Mouse (Mus musculus): ENCODE measurements around the gene Olfr1289. TPM values are rescaled to one million over a fixed set of nuclear protein-coding genes. Genes with fewer than 3 reads are reported as not detected.

Olfr1289 gene
- not detected in 2 replicates for polyA plus RNA-seq (2021; fragmentation: Nextera tagmentation)
- long read RNA-seq, experiment 1 = 0 reads
- long read RNA-seq, experiment 2 = 0 reads

GRCm38 (mm10) chr2:111480519-111480918, at the start of gene Olfr1289:
Olfr1289 (plus strand) TSS chr2:111480819.

GRCm38 (mm10) chr2:111448842-111449241, 31.8 kb upstream of the Olfr1289 start, which contains the start of gene Olfr1287:
Olfr1287 (plus strand) TSS chr2:111449142.

GRCm38 (mm10) chr2:111473801-111474200, 6.8 kb upstream of the Olfr1289 start, which contains the start of gene Olfr1288:
Olfr1288 (plus strand) TSS chr2:111474101.

GRCm38 (mm10) chr2:111493729-111494128, 13.1 kb downstream of the Olfr1289 start, which contains the start of gene Olfr1290:
Olfr1290 (minus strand) TSS chr2:111493829.

GRCm38 (mm10) chr2:111496880-111497279, 16.3 kb downstream of the Olfr1289 start, which contains the start of gene Olfr1291-ps1:
Olfr1291-ps1 (plus strand) TSS chr2:111497180.

GRCm38 (mm10) chr2:111524903-111525302, 44.3 kb downstream of the Olfr1289 start, which contains the start of gene Olfr1293-ps:
Olfr1293-ps (plus strand) TSS chr2:111525203.

Other genes with a start within 250 kb of the Olfr1289 start
- gene Olfr1275, start 245.5 kb upstream of the Olfr1289 start, polyA plus RNA-seq (2021; fragmentation: Nextera tagmentation) = not detected in 2 replicates
- gene Olfr1276, start 226.3 kb upstream of the Olfr1289 start, polyA plus RNA-seq (2021; fragmentation: Nextera tagmentation) = not detected in 2 replicates
- not detected in 2 replicates for gene Olfr1277, start 206.7 kb upstream of the Olfr1289 start, polyA plus RNA-seq (2021; fragmentation: Nextera tagmentation)
- gene Olfr1278, start 190.7 kb upstream of the Olfr1289 start, polyA plus RNA-seq (2021; fragmentation: Nextera tagmentation) = not detected in 2 replicates
- not detected in 2 replicates for gene Olfr1279, start 180.2 kb upstream of the Olfr1289 start, polyA plus RNA-seq (2021; fragmentation: Nextera tagmentation)
- gene Olfr1280, start 166.8 kb upstream of the Olfr1289 start, polyA plus RNA-seq (2021; fragmentation: Nextera tagmentation) = not detected in 2 replicates
- gene Olfr1281, start 154.3 kb upstream of the Olfr1289 start, polyA plus RNA-seq (2021; fragmentation: Nextera tagmentation) = not detected in 2 replicates
- gene Olfr1282, start 144.7 kb upstream of the Olfr1289 start, polyA plus RNA-seq (2021; fragmentation: Nextera tagmentation) = not detected in 2 replicates
- gene Olfr1283, start 114.0 kb upstream of the Olfr1289 start, polyA plus RNA-seq (2021; fragmentation: Nextera tagmentation) = not detected in 2 replicates
- not detected in 2 replicates for gene Olfr1284, start 105.3 kb upstream of the Olfr1289 start, polyA plus RNA-seq (2021; fragmentation: Nextera tagmentation)
- not detected in 2 replicates for gene Olfr1286, start 57.7 kb upstream of the Olfr1289 start, polyA plus RNA-seq (2021; fragmentation: Nextera tagmentation)
- not detected in 2 replicates for gene Olfr1287, start 31.7 kb upstream of the Olfr1289 start, polyA plus RNA-seq (2021; fragmentation: Nextera tagmentation)
- not detected in 2 replicates for gene Olfr1288, start 6.7 kb upstream of the Olfr1289 start, polyA plus RNA-seq (2021; fragmentation: Nextera tagmentation)
- not detected in 2 replicates for gene Olfr1290, start 13.0 kb downstream of the Olfr1289 start, polyA plus RNA-seq (2021; fragmentation: Nextera tagmentation)
- gene Olfr1291-ps1, start 16.4 kb downstream of the Olfr1289 start, polyA plus RNA-seq (2021; fragmentation: Nextera tagmentation) = not detected in 2 replicates
- not detected in 2 replicates for gene Olfr1293-ps, start 44.4 kb downstream of the Olfr1289 start, polyA plus RNA-seq (2021; fragmentation: Nextera tagmentation)
- not detected in 2 replicates for gene Olfr1294, start 59.5 kb downstream of the Olfr1289 start, polyA plus RNA-seq (2021; fragmentation: Nextera tagmentation)
- gene Olfr1295, start 88.9 kb downstream of the Olfr1289 start, polyA plus RNA-seq (2021; fragmentation: Nextera tagmentation) = not detected in 2 replicates
- 0.01 TPM in 1 of 2 replicates, not detected in the other for gene Olfr1297, start 145.7 kb downstream of the Olfr1289 start, polyA plus RNA-seq (2021; fragmentation: Nextera tagmentation)
- gene Olfr1298, start 168.4 kb downstream of the Olfr1289 start, polyA plus RNA-seq (2021; fragmentation: Nextera tagmentation) = not detected in 2 replicates
- gene Olfr1299, start 180.6 kb downstream of the Olfr1289 start, polyA plus RNA-seq (2021; fragmentation: Nextera tagmentation) = not detected in 2 replicates

All from left cerebral cortex, adult 6 months (tissue).